Mouse (Mus musculus): ENCODE measurements at regions not wholly inside any gene's neighbourhood (a gene's known extent, or its start where the extent isn't known, plus 50 kb on each side); places are given as distances from the start of the nearest gene placed in this dataset.

DNA sequence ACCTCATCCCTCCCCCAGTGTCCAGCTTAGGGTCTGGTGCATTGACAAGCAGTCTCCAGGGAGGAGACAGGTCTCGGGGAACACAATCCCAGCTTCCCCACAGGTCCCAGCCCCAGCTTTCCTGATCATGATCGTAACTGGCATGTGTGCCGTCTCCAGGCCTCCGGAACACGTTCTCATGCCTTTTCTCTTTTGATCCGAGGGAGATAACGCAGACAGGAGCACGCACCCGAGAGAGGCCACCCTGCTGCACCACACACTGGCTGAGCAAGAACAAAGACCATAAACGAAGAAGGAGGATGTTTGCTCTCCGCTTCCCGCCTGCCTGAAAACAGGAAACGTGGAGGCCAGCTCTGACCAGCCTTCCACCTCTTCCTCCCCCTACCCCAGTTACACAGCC is 209.8 kb downstream of the Sox9 start:
- TF ChIP-seq CTCF (IDR thresholded peaks at IDR 0.05; ENCODE audit: insufficient read depth, low read length) = no peak
- TF ChIP-seq POLR2A (IDR thresholded peaks at IDR 0.05; ENCODE audit: borderline replicate concordance, extremely low read depth, low read depth, low read length) = no peak
